Mouse (Mus musculus): ENCODE measurements around the gene Olfr632. TPM values are rescaled to one million over a fixed set of nuclear protein-coding genes. Genes with fewer than 3 reads are reported as not detected.
"Not testable (repeated sequence)": the region's sequence is repeated elsewhere in the genome, so short reads cannot be mapped to it uniquely, and the experiment has no call there.

The Olfr632 gene
- not detected in 2 replicates for polyA plus RNA-seq (2015; fragmentation: Nextera tagmentation; extraction: Ambion mirVana)

DNA sequence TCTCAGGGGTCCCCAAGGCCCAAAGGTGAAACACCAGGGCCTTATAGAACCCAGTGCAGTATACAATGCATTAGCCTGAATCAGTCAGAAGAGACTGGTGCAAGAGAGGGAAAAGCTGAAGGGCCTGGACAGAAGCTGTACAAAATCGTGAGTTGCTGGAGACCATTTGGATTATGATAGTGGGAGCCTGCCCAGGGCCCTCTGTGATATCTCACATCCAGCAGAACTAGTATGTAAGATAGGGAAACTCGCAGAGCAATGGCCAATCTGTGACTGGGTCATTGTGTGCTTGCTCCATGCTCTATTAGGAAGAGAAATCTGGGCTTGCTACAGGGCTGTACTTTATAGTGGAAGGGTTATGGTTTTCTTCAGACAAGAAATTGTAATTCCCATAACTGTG lies at the start of gene Olfr632:
Olfr632 (plus strand) TSS at position 84 of the 400 bp plus-strand sequence.
- H3K4me2 ChIP-seq, result no peak within 1 kb of the TSS
- H3K27ac ChIP-seq, result no peak within 1 kb of the TSS
- no peaks in the 10 kb centered on the region for H3K4me1 ChIP-seq
- H3K36me3 ChIP-seq (replicated peaks), result no peaks in the 10 kb centered on the region
- no peaks in the 10 kb centered on the region for H3K27me3 ChIP-seq (replicated peaks)
- ATAC-seq (replicated peaks), result no peak
- no peak within 1 kb of the TSS for H3K4me3 ChIP-seq
- no peaks in the 10 kb centered on the region for H3K9me3 ChIP-seq
- no peak within 1 kb of the TSS for H3K9ac ChIP-seq
- 68% methylated on average over 2 of the region's 2 CpGs for WGBS

GRCm38 (mm10) chr7:103886152-103886551 lies 48.0 kb upstream of the Olfr632 start, which contains the start of gene Olfr66:
Gene Olfr66 (minus strand): TSS chr7:103886252.
- H3K4me1 ChIP-seq, result no peaks in the 10 kb centered on the region
- no peak within 1 kb of the TSS for H3K27ac ChIP-seq
- no peaks in the 10 kb centered on the region for H3K9me3 ChIP-seq
- no peak within 1 kb of the TSS for H3K4me3 ChIP-seq
- ATAC-seq (replicated peaks), result no peak
- no peak within 1 kb of the TSS for H3K9ac ChIP-seq
- no peak within 1 kb of the TSS for H3K4me2 ChIP-seq
- no peaks in the 10 kb centered on the region for H3K27me3 ChIP-seq (replicated peaks)
- no peaks in the 10 kb centered on the region for H3K36me3 ChIP-seq (replicated peaks)

- H3K4me2 ChIP-seq, result no peak within 1 kb of the TSS
- no peak for ATAC-seq (replicated peaks)
- H3K4me1 ChIP-seq, result no peaks in the 10 kb centered on the region
- no peak within 1 kb of the TSS for H3K9ac ChIP-seq
- H3K27ac ChIP-seq, result no peak within 1 kb of the TSS
- no peaks in the 10 kb centered on the region for H3K27me3 ChIP-seq (replicated peaks)
- H3K4me3 ChIP-seq, result no peak within 1 kb of the TSS
- H3K36me3 ChIP-seq (replicated peaks), result no peaks in the 10 kb centered on the region
- WGBS, result 83% methylated on average over 1 of the region's 1 CpGs
- no peaks in the 10 kb centered on the region for H3K9me3 ChIP-seq
Measured at GRCm38 (mm10) chr7:103894385-103894784, 39.8 kb upstream of the Olfr632 start, which contains the start of gene Olfr64. Gene Olfr64 (minus strand): TSS chr7:103894485.

DNA sequence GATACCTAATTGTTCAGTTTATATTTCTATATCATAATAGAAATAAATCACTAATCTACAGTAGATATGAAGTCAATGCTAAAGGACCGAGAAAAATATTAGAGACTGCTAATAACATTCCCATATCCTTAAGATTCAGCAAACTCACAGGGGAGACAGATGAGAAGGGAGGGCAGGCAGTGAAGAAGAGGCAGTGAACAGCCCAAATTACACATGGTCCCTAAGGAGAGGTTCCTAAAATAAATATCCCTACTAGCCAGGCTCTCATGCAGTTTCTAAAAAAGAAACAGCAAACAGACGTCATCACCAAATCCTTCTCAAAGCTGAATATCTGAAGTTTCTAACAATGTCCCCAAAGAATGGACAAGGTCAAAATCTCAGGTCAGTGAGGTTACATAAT lies 31.0 kb upstream of the Olfr632 start, which contains the start of gene Olfr65:
Olfr65 (plus strand) TSS at position 301 of the 400 bp plus-strand sequence.
- WGBS, result 85% methylated on average over 2 of the region's 2 CpGs
- no peaks in the 10 kb centered on the region for H3K9me3 ChIP-seq
- H3K27ac ChIP-seq, result no peak within 1 kb of the TSS
- no peak for ATAC-seq (replicated peaks)
- no peaks in the 10 kb centered on the region for H3K36me3 ChIP-seq (replicated peaks)
- H3K4me2 ChIP-seq, result no peak within 1 kb of the TSS
- H3K4me3 ChIP-seq, result no peak within 1 kb of the TSS
- no peak within 1 kb of the TSS for H3K9ac ChIP-seq
- H3K4me1 ChIP-seq, result no peaks in the 10 kb centered on the region
- H3K27me3 ChIP-seq (replicated peaks), result no peaks in the 10 kb centered on the region

GRCm38 (mm10) chr7:103910047-103910446 lies 24.1 kb upstream of the Olfr632 start:
- WGBS, result 43% methylated on average over 3 of the region's 3 CpGs
- no peaks in the 10 kb centered on the region for H3K9me3 ChIP-seq
- no peak overlapping the region for H3K4me2 ChIP-seq
- no peak overlapping the region for H3K4me3 ChIP-seq
- H3K36me3 ChIP-seq (replicated peaks), result no peaks in the 10 kb centered on the region
- no peak overlapping the region for H3K9ac ChIP-seq
- ATAC-seq (replicated peaks), result no peak
- no peak overlapping the region for H3K27ac ChIP-seq
- H3K27me3 ChIP-seq (replicated peaks), result no peaks in the 10 kb centered on the region
- no peaks in the 10 kb centered on the region for H3K4me1 ChIP-seq

- ATAC-seq (replicated peaks), result no peak
- no peaks in the 10 kb centered on the region for H3K4me1 ChIP-seq
- H3K4me2 ChIP-seq, result no peak overlapping the region
- no peaks in the 10 kb centered on the region for H3K27me3 ChIP-seq (replicated peaks)
- H3K9me3 ChIP-seq, result no peaks in the 10 kb centered on the region
- no peaks in the 10 kb centered on the region for H3K36me3 ChIP-seq (replicated peaks)
- no peak overlapping the region for H3K27ac ChIP-seq
- no peak overlapping the region for H3K9ac ChIP-seq
- 48% methylated on average over 8 of the region's 8 CpGs for WGBS
- H3K4me3 ChIP-seq, result no peak overlapping the region
Measured at GRCm38 (mm10) chr7:103912969-103913511, 21.1 kb upstream of the Olfr632 start.

GRCm38 (mm10) chr7:103915338-103915737 lies 18.8 kb upstream of the Olfr632 start:
- Histone ChIP-seq H3K27me3 (replicated peaks) (no peaks in the 10 kb centered on the region), H3K9ac (no peak overlapping the region), H3K4me1 (no peaks in the 10 kb centered on the region), H3K36me3 (replicated peaks) (no peaks in the 10 kb centered on the region), H3K9me3 (no peaks in the 10 kb centered on the region), H3K27ac (no peak overlapping the region), H3K4me2 (no peak overlapping the region), H3K4me3 (no peak overlapping the region)
- ATAC-seq (replicated peaks), result no peak

DNA sequence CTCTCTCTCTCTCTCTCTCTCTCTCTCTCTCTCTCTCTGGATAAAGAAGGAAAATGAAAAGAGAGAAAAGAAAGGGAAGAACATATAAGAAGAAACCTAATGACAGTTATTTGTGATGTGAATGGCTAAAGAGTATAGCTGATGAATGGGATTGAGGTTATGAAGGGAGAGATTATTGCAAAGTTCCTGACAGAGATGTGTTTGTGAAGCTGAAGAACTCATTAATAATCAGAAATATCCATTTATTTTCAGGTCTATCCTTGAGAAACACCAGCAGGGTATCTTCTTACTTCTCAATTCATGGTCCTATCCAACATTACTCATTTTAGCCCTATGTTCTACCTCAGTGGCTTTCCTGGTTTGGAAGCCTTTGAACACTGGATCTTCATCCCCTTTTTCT lies 5.6 kb upstream of the Olfr632 start, which contains the start of gene Olfr631:
Olfr631 (plus strand) TSS at position 301 of the 400 bp plus-strand sequence.
- Histone ChIP-seq H3K9ac (no peak within 1 kb of the TSS), H3K4me3 (no peak within 1 kb of the TSS), H3K4me1 (no peaks in the 10 kb centered on the region), H3K36me3 (replicated peaks) (no peaks in the 10 kb centered on the region), H3K9me3 (no peaks in the 10 kb centered on the region), H3K27me3 (replicated peaks) (no peaks in the 10 kb centered on the region), H3K27ac (no peak within 1 kb of the TSS), H3K4me2 (no peak within 1 kb of the TSS)
- no peak for ATAC-seq (replicated peaks)

DNA sequence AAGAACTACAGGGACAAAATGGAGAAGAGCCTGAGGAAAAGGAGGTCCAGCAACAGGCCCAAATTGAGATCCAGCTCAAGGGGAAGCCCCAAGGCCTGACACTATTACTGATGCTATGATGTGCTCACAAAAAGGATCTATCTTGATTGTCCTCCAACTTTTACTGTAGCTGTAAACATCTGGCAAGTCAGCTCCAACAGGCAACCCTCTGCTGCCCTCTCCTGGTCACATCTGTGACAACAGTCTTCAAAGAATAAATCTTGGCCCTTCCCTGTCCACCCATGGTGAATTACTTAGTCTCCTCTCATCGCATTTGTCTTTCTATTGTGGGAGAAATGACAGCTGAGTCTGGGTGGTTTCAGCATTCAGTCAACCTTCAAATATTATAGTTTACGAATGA lies 8.6 kb downstream of the Olfr632 start:
- no peak overlapping the region for H3K4me3 ChIP-seq
- no peaks in the 10 kb centered on the region for H3K4me1 ChIP-seq
- H3K9ac ChIP-seq, result no peak overlapping the region
- WGBS, result 23% methylated on average over 2 of the region's 2 CpGs
- no peak overlapping the region for H3K27ac ChIP-seq
- no peaks in the 10 kb centered on the region for H3K9me3 ChIP-seq
- ATAC-seq (replicated peaks), result no peak
- no peak overlapping the region for H3K4me2 ChIP-seq
- H3K27me3 ChIP-seq (replicated peaks), result no peaks in the 10 kb centered on the region
- no peaks in the 10 kb centered on the region for H3K36me3 ChIP-seq (replicated peaks)

GRCm38 (mm10) chr7:103944137-103944536 lies 10.0 kb downstream of the Olfr632 start, which contains the start of gene Olfr633:
Gene Olfr633 (plus strand): TSS chr7:103944437.
- H3K27ac ChIP-seq, result no peak within 1 kb of the TSS
- no peak within 1 kb of the TSS for H3K9ac ChIP-seq
- no peaks in the 10 kb centered on the region for H3K9me3 ChIP-seq
- no peaks in the 10 kb centered on the region for H3K27me3 ChIP-seq (replicated peaks)
- no peak within 1 kb of the TSS for H3K4me3 ChIP-seq
- no peaks in the 10 kb centered on the region for H3K4me1 ChIP-seq
- ATAC-seq (replicated peaks), result no peak
- no peaks in the 10 kb centered on the region for H3K36me3 ChIP-seq (replicated peaks)
- no peak within 1 kb of the TSS for H3K4me2 ChIP-seq

GRCm38 (mm10) chr7:103966873-103967272 lies 32.7 kb downstream of the Olfr632 start:
- not testable (repeated sequence) for H3K4me1 ChIP-seq; H3K4me2 ChIP-seq; H3K27me3 ChIP-seq (replicated peaks); H3K27ac ChIP-seq; H3K9ac ChIP-seq; H3K4me3 ChIP-seq; H3K9me3 ChIP-seq; H3K36me3 ChIP-seq (replicated peaks); ATAC-seq (replicated peaks)
- 94% methylated on average over 22 of the region's 22 CpGs for WGBS

GRCm38 (mm10) chr7:103970852-103971251 lies 36.7 kb downstream of the Olfr632 start, which contains the start of gene Olfr635:
Gene Olfr635 (plus strand): TSS chr7:103971152.
- H3K4me3 ChIP-seq, result no peak within 1 kb of the TSS
- no peaks in the 10 kb centered on the region for H3K4me1 ChIP-seq
- no peaks in the 10 kb centered on the region for H3K9me3 ChIP-seq
- H3K9ac ChIP-seq, result no peak within 1 kb of the TSS
- no peaks in the 10 kb centered on the region for H3K27me3 ChIP-seq (replicated peaks)
- 75% methylated on average over 1 of the region's 1 CpGs for WGBS
- no peak within 1 kb of the TSS for H3K4me2 ChIP-seq
- no peak within 1 kb of the TSS for H3K27ac ChIP-seq
- no peaks in the 10 kb centered on the region for H3K36me3 ChIP-seq (replicated peaks)
- no peak for ATAC-seq (replicated peaks)

GRCm38 (mm10) chr7:103971782-103972181 lies 37.6 kb downstream of the Olfr632 start:
- Histone ChIP-seq H3K9ac (no peak overlapping the region), H3K4me1 (no peaks in the 10 kb centered on the region), H3K36me3 (replicated peaks) (no peaks in the 10 kb centered on the region), H3K4me2 (no peak overlapping the region), H3K9me3 (no peaks in the 10 kb centered on the region), H3K4me3 (no peak overlapping the region), H3K27ac (no peak overlapping the region), H3K27me3 (replicated peaks) (no peaks in the 10 kb centered on the region)
- no peak for ATAC-seq (replicated peaks)
- WGBS, result 59% methylated on average over 1 of the region's 1 CpGs
